Mouse (Mus musculus) forebrain, embryonic 14.5 days (tissue): ENCODE results near the gene Sgo2b. TPM values are rescaled to one million over a fixed set of nuclear protein-coding genes. Genes with fewer than 3 reads are reported as not detected.
"Not testable (repeated sequence)": the region's sequence is repeated elsewhere in the genome, so short reads cannot be mapped to it uniquely, and the experiment has no call there.

Source experiments
- ATAC-seq: fragments of 200-750 bp; cut with Nextera tagmentation; 2 replicates; pipeline ENCODE4 v1.8.0; 2017; ENCODE audit warnings: mild to moderate bottlenecking, moderate library complexity
- DNase-seq: peaks from one replicate; pipeline ENCODE4 v3.0.0-alpha.2; 2015; ENCODE audit warnings: low spot score
- H3K27ac ChIP-seq: fragments of 300-500 bp; sonication (generic); 2 replicates; pipeline ENCODE4 v1.5.1; 2014; ENCODE audit warnings: low read depth, mild to moderate bottlenecking, control low read depth, low read length, moderate library complexity
- H3K27me3 ChIP-seq: fragments of 300-500 bp; sonication (generic); replicated peaks from 2 replicates; pipeline ENCODE4 v1.6.1; 2014; ENCODE audit warnings: low read length, control low read depth, mixed read lengths; ENCODE audit not compliant: control insufficient read depth, insufficient read depth
- H3K36me3 ChIP-seq: fragments of 300-500 bp; sonication (generic); 2 replicates; pipeline ENCODE4 v1.6.1; 2014; ENCODE audit warnings: low read length, control low read depth; ENCODE audit not compliant: control insufficient read depth, insufficient read depth
- H3K4me1 ChIP-seq: fragments of 300-500 bp; sonication (generic); 2 replicates; pipeline ENCODE4 v1.6.1; 2014; ENCODE audit warnings: antibody characterized with exemption, low read length, control low read depth; ENCODE audit not compliant: control insufficient read depth, insufficient read depth
- H3K4me2 ChIP-seq: fragments of 300-500 bp; sonication (generic); 2 replicates; pipeline ENCODE4 v1.6.1; 2014; ENCODE audit warnings: mild to moderate bottlenecking, control low read depth, low read length
- H3K4me3 ChIP-seq: fragments of 300-500 bp; sonication (generic); 2 replicates; pipeline ENCODE4 v1.5.1; 2014; ENCODE audit warnings: low read depth, low read length, control low read depth
- H3K9ac ChIP-seq: fragments of 300-500 bp; sonication (generic); 2 replicates; pipeline ENCODE4 v1.6.1; 2014; ENCODE audit warnings: mild to moderate bottlenecking, low read length, control low read depth, moderate library complexity
- H3K9me3 ChIP-seq: fragments of 300-500 bp; sonication (generic); replicated peaks from 2 replicates; pipeline ENCODE4 v1.6.1; 2016; ENCODE audit warnings: low read length, control low read depth, mixed read lengths; ENCODE audit not compliant: control insufficient read depth
- WGBS: fragments of 180-500 bp; shearing (Covaris S2); extraction: QIAGEN DNeasy Blood & Tissue Kit; methylation state at CpG from one replicate; pipeline ENCODE4 v1.1.7; 2014; 5-methylcytosine and 5-hydroxymethylcytosine counted together
- polyA plus RNA-seq: library from polyadenylated mRNA; unstranded; fragments of >200 nt; fragmentation: Nextera tagmentation; extraction: Ambion mirVana; gene quantifications from 2 replicates; pipeline ENCODE4 v1.2.1, GENCODE M21; 2014

The Sgo2b gene
- polyA plus RNA-seq: not detected in 2 replicates

DNA sequence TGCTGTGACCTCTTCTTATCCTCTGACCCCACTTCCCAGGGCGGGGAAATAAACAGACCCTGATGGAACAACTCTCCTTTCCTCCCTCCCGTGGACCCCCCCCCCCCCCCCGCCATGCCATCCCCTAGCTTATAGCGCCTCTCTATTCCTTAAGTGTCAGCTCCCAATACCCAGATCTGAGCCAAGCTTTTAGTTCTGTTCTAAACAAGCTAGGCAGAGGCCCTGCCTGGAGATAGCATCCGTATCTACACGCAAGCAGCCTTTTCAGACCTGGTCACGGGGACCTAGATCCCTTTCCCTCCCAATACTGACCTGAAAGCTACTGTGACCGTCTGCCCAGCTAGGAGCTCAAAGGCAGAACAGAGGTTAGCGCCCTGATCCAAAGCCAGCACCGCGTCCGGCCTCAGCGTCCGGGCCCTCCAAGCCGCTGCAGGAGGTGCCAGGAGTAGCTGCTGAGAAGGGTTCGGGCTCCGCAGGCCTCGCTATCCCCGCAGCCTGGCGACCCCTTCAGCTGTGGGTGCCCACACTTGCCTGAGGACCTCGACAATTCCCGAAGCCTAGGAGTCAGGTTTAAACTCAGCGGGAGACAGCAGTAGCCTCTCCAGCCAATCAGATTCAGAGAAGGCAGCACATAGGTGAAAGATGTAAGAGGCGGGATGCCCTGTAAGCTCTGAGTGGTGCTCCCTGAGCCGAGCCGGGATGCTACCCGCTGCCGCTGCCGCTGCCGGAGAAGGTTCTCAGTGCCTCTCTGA lies at the start of gene Sgo2b:
Gene Sgo2b, minus strand, starts transcription at position 623 of the 752 bp plus-strand sequence.
- H3K27ac ChIP-seq: no peak within 1 kb of the TSS
- peak; percentile 37 for DNase-seq
- H3K4me1 ChIP-seq: peaks cover 6% of the 10 kb centered on the region; the same call in 1 of the 2 replicates
- 7% methylated on average over 28 of the region's 30 CpGs for WGBS
- no peaks in the 10 kb centered on the region for H3K9me3 ChIP-seq
- H3K9ac ChIP-seq: peak within 1 kb of the TSS; percentile 53
- H3K27me3 ChIP-seq: no peaks in the 10 kb centered on the region
- H3K4me2 ChIP-seq: peak within 1 kb of the TSS; percentile 68
- H3K36me3 ChIP-seq: no peaks in the 10 kb centered on the region
- peak; percentile 83 for ATAC-seq
- peak within 1 kb of the TSS; percentile 29 for H3K4me3 ChIP-seq

GRCm38 (mm10) chr8:63970612-63971391 lies 18.8 kb upstream of the Sgo2b start:
- not testable (repeated sequence) for H3K9ac ChIP-seq, H3K27me3 ChIP-seq, H3K9me3 ChIP-seq, H3K4me2 ChIP-seq, ATAC-seq, H3K36me3 ChIP-seq, H3K4me1 ChIP-seq, H3K4me3 ChIP-seq, DNase-seq, H3K27ac ChIP-seq
- 33% methylated on average over 9 of the region's 9 CpGs for WGBS

- ATAC-seq (no peak), DNase-seq (no peak)
- Histone ChIP-seq H3K27me3 (no peaks in the 10 kb centered on the region), H3K4me2 (no peak overlapping the region), H3K27ac (no peak overlapping the region), H3K36me3 (no peaks in the 10 kb centered on the region), H3K9me3 (no peaks in the 10 kb centered on the region), H3K9ac (no peak overlapping the region), H3K4me1 (no peaks in the 10 kb centered on the region), H3K4me3 (no peak overlapping the region)
- 87% methylated on average over 3 of the region's 3 CpGs for WGBS
Measured at GRCm38 (mm10) chr8:63961032-63961785, 9.2 kb upstream of the Sgo2b start.

DNA sequence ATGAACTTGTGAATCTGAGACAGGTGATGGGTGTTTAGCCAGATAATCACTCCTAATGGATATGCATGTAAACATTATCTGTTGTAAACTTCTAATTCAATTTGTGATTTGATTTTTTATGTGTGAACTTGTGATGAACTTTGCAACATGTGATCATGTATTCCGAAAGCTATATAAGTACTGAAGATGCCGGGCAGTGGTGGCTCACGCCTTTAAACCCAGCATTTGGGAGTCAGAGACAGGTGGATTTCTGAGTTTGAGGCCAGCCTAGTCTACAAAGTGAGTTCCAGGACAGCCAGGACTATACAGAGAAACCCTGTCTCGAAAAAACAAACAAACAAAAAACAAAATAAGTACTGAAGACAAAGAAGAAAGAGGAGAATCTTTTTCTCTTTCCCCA lies 1.8 kb upstream of the Sgo2b start:
- H3K4me2 ChIP-seq, H3K27me3 ChIP-seq, H3K36me3 ChIP-seq, H3K4me3 ChIP-seq, H3K4me1 ChIP-seq, DNase-seq, H3K9me3 ChIP-seq, ATAC-seq, H3K27ac ChIP-seq, H3K9ac ChIP-seq: not testable (repeated sequence)
- WGBS: 87% methylated on average over 4 of the region's 4 CpGs

DNA sequence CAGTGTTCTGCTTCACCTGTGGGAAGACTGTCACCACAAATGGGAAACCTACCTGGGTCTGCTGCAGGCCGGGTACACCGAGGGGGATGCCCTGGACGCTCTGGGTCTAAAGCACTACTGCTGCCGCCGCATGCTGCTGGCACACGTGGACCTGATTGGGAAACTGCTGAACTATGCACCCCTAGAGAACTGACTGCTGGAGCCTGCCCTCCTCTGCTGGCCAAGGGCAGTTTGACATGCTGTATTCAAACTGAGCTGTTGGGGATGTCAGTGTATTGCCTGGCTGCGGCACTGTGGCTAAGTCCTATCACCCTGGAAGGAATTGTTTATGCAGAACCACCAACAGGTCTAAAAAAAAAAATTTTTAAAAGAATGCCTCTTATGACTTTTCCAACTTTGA lies 18.9 kb downstream of the Sgo2b start:
- DNase-seq (no peak), ATAC-seq (no peak)
- H3K9ac ChIP-seq: no peak overlapping the region
- H3K9me3 ChIP-seq: no peaks in the 10 kb centered on the region
- H3K36me3 ChIP-seq: no peaks in the 10 kb centered on the region
- no peaks in the 10 kb centered on the region for H3K4me1 ChIP-seq
- H3K27me3 ChIP-seq: no peaks in the 10 kb centered on the region
- WGBS: 88% methylated on average over 7 of the region's 7 CpGs
- H3K4me3 ChIP-seq: no peak overlapping the region
- no peak overlapping the region for H3K27ac ChIP-seq
- H3K4me2 ChIP-seq: no peak overlapping the region

DNA sequence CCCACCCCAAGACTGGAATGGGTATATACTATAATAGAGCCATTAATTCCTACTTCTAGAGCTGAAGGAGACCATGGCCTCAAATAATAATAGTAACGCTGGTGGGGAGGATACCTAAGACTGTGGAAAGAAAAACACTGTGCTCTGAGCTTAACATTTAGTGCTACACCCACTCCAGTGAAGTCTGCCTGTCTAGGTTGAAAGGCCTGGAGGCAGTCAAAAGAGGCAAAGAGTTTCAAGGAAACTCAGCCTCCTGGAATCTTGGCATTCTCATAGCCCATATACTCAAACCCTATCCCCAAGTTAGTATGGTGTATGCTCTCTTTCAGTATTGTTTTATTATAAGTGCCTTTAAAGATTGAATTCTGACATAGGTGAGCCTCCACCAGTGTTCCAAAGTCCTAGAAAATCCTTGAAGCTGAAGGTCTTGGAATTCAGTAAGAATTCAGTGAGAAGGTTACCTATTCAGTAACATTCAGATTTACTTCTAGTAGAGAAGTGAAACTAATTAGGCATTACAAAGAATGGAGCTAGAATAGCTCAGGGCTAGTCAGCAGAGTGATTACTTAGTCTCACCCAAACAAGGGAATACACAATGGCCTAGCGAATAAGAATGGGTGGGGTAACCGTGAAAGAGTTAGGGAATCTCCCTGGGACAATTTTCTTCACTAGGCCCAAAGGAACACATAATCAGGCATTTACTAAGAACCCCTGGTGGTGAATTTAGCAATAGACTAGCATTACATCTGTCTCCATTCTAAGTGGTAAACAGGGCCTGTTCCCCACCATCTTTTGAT lies 22.5 kb downstream of the Sgo2b start:
- Histone ChIP-seq H3K9ac (no peak overlapping the region), H3K36me3 (no peaks in the 10 kb centered on the region), H3K27ac (no peak overlapping the region), H3K4me2 (no peak overlapping the region), H3K4me1 (no peaks in the 10 kb centered on the region), H3K4me3 (no peak overlapping the region), H3K27me3 (no peaks in the 10 kb centered on the region), H3K9me3 (no peaks in the 10 kb centered on the region)
- 37% methylated on average over 3 of the region's 3 CpGs for WGBS
- ATAC-seq (no peak), DNase-seq (no peak)

- H3K4me1 ChIP-seq: no peaks in the 10 kb centered on the region
- DNase-seq (no peak), ATAC-seq (no peak)
- no peak overlapping the region for H3K4me3 ChIP-seq
- H3K27me3 ChIP-seq: no peaks in the 10 kb centered on the region
- WGBS: 51% methylated on average over 4 of the region's 4 CpGs
- no peaks in the 10 kb centered on the region for H3K9me3 ChIP-seq
- H3K4me2 ChIP-seq: no peak overlapping the region
- H3K27ac ChIP-seq: no peak overlapping the region
- no peaks in the 10 kb centered on the region for H3K36me3 ChIP-seq
- H3K9ac ChIP-seq: no peak overlapping the region
Measured at GRCm38 (mm10) chr8:63921257-63921960, 30.6 kb downstream of the Sgo2b start.

DNA sequence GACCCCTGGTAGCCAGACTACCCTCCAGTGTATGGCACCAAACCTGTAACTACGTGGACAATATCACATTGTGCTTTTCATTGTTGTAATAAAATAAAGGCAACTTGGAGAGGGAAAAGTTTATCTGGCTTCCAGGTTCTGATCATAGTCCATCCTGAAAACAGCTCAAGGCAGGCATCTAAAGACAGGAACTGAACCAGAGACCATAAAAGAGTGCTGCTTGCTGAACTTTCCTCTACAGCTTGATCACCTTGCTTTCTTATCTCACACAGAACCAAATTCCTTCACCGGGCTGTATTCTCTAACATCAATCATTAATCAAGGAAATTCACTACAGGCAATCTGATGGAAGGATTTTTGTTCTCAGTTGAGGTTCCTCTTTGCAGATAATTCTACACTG lies 57.0 kb downstream of the Sgo2b start:
- Histone ChIP-seq H3K27ac (no peak overlapping the region), H3K27me3 (no peaks in the 10 kb centered on the region), H3K36me3 (no peaks in the 10 kb centered on the region), H3K4me2 (no peak overlapping the region), H3K9me3 (no peaks in the 10 kb centered on the region), H3K4me3 (no peak overlapping the region), H3K9ac (no peak overlapping the region), H3K4me1 (no peaks in the 10 kb centered on the region)
- no peak for ATAC-seq
- 79% methylated on average over 2 of the region's 2 CpGs for WGBS
- DNase-seq: no peak
